Mouse (Mus musculus): Measurements from ENCODE around the gene Chrne.

GRCm38 (mm10) chr11:70635601-70636000, 16.6 kb upstream of the Chrne start:
- TF ChIP-seq CTCF (IDR thresholded peaks at IDR 0.05; ENCODE audit: low read depth, low read length): no peak
- no peak for TF ChIP-seq GATA1 (IDR thresholded peaks at IDR 0.05; ENCODE audit: borderline replicate concordance, low read length)
- no peak for TF ChIP-seq POLR2AphosphoS5 (IDR thresholded peaks at IDR 0.05; ENCODE audit: insufficient replicate concordance, low read depth, low read length)
- TF ChIP-seq GATA2 (IDR thresholded peaks at IDR 0.05; ENCODE audit: borderline replicate concordance, low read depth, low read length): no peak
- no peak for TF ChIP-seq TAL1 (conservative IDR thresholded peaks at IDR 0.05; ENCODE audit: low read depth, low read length)

Data from G1E (cell line).